Mouse (Mus musculus): ENCODE measurements at regions not wholly inside any gene's neighbourhood (a gene's known extent, or its start where the extent isn't known, plus 50 kb on each side); places are given as distances from the start of the nearest gene placed in this dataset.
"Not testable (repeated sequence)": the region's sequence is repeated elsewhere in the genome, so short reads cannot be mapped to it uniquely, and the experiment has no call there.

DNA sequence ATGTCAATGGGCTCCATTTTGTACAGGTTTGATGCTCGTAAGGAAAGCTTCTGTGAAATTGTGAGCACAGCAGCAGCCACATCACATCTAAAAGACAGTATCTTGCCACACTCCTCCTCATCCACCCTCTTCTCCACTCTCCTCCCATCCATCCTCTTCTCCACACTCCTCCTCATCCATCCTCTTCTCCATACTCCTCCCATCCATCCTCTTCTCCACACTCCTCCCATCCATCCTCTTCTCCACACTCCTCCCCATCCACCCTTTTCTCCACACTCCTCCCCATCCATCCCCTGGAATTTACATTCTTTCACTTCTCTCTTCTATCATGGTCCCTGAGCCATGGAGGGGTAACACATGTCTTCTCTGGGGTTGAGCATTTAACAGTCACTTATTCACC, 116.7 kb upstream of the Dnajc1 start:
- Histone ChIP-seq H3K36me3 (ENCODE audit: control insufficient read depth) (no peaks in the 10 kb centered on the region), H3K9me3 (ENCODE audit: control insufficient read depth, low read length) (no peaks in the 10 kb centered on the region), H3K4me1 (ENCODE audit: control insufficient read depth) (no peaks in the 10 kb centered on the region), H3K27me3 (ENCODE audit: control insufficient read depth) (no peaks in the 10 kb centered on the region), H3K4me3 (replicated peaks) (no peak overlapping the region)
- TF ChIP-seq TAL1 (IDR thresholded peaks at IDR 0.05; ENCODE audit: low read length) (no peak), GATA1 (IDR thresholded peaks at IDR 0.05; ENCODE audit: low read length) (no peak)

DNA sequence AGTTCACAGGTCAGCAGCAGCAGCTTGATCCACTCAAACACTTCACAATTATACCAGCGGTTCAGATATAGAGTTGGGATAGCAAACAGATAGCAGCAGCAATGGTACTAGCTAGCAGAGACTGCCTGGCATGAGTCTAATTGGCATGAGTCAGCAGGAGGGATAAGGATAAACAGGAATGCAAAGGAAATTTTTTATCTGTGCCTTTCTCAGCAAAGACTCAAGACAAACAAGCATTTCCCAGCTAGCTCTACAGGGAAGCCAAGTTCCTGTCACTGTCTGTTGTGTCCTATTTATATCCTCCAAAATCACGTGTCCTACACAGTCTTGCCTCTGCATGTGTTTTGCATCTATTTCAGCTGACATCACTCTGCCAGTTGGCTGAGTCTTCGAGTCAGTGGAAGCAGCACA, 80.7 kb upstream of the Dnajc1 start:
- no peaks in the 10 kb centered on the region; the same call in 1 of the 2 replicates for H3K9me3 ChIP-seq (ENCODE audit: control insufficient read depth, low read length)
- H3K36me3 ChIP-seq (ENCODE audit: control insufficient read depth): no peaks in the 10 kb centered on the region
- TF ChIP-seq GATA1 (IDR thresholded peaks at IDR 0.05; ENCODE audit: low read length) (no peak), TAL1 (IDR thresholded peaks at IDR 0.05; ENCODE audit: low read length) (no peak)
- no peak overlapping the region for H3K4me3 ChIP-seq (replicated peaks)
- no peaks in the 10 kb centered on the region for H3K27me3 ChIP-seq (ENCODE audit: control insufficient read depth)
- no peaks in the 10 kb centered on the region for H3K4me1 ChIP-seq (ENCODE audit: control insufficient read depth)

DNA sequence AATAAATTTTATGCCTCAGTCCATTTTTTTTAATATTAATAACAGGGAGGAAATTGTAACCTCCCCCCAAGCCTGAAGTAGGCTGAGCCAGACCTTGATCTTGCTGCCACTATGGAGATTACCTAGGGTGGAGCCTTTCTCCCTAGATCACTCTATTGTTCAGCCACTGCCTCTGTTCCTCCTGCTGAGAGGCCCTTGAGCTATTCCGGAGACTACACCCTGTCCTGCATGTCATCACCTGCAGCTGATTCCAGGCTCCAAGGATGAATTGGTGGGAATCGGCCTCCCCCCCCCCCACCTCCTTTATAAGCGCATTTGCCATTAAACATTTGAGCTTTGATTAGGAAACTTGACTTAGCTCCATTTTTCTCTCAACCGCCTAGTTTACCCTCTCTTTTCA, 68.3 kb upstream of the Dnajc1 start:
- Histone ChIP-seq H3K36me3 (ENCODE audit: control insufficient read depth) (no peaks in the 10 kb centered on the region), H3K4me3 (replicated peaks) (no peak overlapping the region), H3K9me3 (ENCODE audit: control insufficient read depth, low read length) (peaks cover 4% of the 10 kb centered on the region; the same call in 1 of the 2 replicates), H3K27me3 (ENCODE audit: control insufficient read depth) (no peaks in the 10 kb centered on the region), H3K4me1 (ENCODE audit: control insufficient read depth) (no peaks in the 10 kb centered on the region)
- no peak for TF ChIP-seq GATA1 (IDR thresholded peaks at IDR 0.05; ENCODE audit: low read length)
- TF ChIP-seq TAL1 (IDR thresholded peaks at IDR 0.05; ENCODE audit: low read length): no peak

DNA sequence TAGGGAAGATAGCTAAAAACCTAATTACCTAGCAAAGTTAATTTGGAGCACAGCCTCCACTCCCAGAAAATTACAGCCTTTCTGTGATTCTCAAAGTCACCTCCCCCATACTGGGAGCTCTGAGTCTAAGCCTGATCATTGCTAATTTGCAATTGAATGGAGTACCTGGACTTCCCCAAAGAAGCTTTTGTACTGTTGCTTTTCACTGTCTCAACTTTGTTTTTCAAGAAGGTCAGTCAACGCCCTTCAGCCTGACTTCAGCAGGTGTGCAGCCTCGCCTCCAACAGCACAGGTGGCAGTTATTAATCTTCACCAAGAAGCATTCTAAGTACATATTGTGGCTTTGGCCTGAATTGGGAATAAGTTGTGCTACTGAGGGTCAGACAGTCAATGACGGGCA, 67.7 kb upstream of the Dnajc1 start:
- H3K4me3 ChIP-seq (replicated peaks); H3K27me3 ChIP-seq (ENCODE audit: control insufficient read depth); H3K36me3 ChIP-seq (ENCODE audit: control insufficient read depth); H3K9me3 ChIP-seq (ENCODE audit: control insufficient read depth, low read length); H3K4me1 ChIP-seq (ENCODE audit: control insufficient read depth): not testable (repeated sequence)

DNA sequence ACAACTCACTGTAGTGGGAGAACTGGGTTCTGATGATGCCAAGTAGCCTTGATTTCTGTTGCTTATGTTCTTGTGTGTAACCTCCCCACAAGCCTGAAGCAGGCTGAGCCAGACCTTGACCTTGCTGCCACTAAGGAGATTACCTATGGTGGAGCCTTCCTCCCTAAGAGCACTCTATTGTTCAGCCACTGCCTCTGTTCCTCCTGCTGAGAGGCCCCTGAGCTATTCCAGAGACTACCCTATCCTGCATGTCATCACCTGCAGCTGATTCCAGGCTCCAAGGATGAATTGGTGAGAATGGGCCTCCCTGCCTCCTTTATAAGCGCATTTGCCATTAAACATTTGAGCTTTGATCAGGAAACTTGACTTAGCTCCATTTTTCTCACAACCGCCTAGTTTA, 60.8 kb upstream of the Dnajc1 start:
- H3K36me3 ChIP-seq (ENCODE audit: control insufficient read depth); H3K9me3 ChIP-seq (ENCODE audit: control insufficient read depth, low read length); H3K4me3 ChIP-seq (replicated peaks); H3K4me1 ChIP-seq (ENCODE audit: control insufficient read depth); H3K27me3 ChIP-seq (ENCODE audit: control insufficient read depth): not testable (repeated sequence)

DNA sequence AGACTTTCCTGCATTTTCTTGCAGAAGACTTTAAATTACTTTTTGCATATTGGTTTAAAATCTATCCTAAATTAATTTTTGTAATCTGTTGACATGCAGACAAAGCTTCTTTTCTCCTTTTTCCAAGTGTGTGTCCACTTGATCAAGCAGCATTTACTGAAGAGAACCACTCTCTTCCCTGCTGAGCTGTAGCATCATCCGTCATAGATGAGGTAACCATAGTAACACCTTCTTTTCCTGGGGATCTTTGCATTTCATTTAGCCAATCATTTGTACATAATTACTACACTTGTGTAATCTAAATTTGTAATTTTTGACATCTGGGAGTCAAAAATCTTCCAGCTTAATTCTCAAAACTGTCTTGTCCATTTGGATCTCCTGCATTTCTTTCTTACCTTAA, 53.2 kb upstream of the Dnajc1 start:
- TF ChIP-seq GATA1 (IDR thresholded peaks at IDR 0.05; ENCODE audit: low read length) (no peak), TAL1 (IDR thresholded peaks at IDR 0.05; ENCODE audit: low read length) (no peak)
- H3K4me1 ChIP-seq (ENCODE audit: control insufficient read depth): no peaks in the 10 kb centered on the region
- no peak overlapping the region for H3K4me3 ChIP-seq (replicated peaks)
- no peaks in the 10 kb centered on the region for H3K9me3 ChIP-seq (ENCODE audit: control insufficient read depth, low read length)
- no peaks in the 10 kb centered on the region for H3K27me3 ChIP-seq (ENCODE audit: control insufficient read depth)
- no peaks in the 10 kb centered on the region for H3K36me3 ChIP-seq (ENCODE audit: control insufficient read depth)
